ENCODE assay signal across 10 mouse cellular contexts in genomic region chr14:77309571-77309970, GRCm38 (mm10).
A peak's percentile ranks its signal among the peaks of the same experiment; 100 is the strongest.
DNase-seq lines count a peak whose midpoint lies in the region; ATAC-seq lines count a peak whose summit lies in the region.
"Had no signal": no experiment of that assay in that cellular context is flagged by ENCODE, and none has a peak within 500 bp of the region (broad histone marks: within the 10 kb centered on the region; RNA-seq: fewer than 3 reads in every experiment).

No protein-coding gene starts in this region.

- H3K36me3 ChIP-seq in midbrain, embryonic 14.5 days (ENCODE audit: control insufficient read depth, insufficient read depth, low read length): no peaks in the 10 kb centered on the region
- no peaks in the 10 kb centered on the region for H3K36me3 ChIP-seq in midbrain, embryonic 11.5 days (ENCODE audit: control insufficient read depth, insufficient read depth, low read length)
- H3K36me3 ChIP-seq: embryonic facial prominence, embryonic 13.5 days had no signal

- peaks cover 17% of the 10 kb centered on the region; the same call in 1 of the 2 replicates for H3K4me1 ChIP-seq in midbrain, embryonic 14.5 days (ENCODE audit: control insufficient read depth, insufficient read depth, low read length)
- H3K4me1 ChIP-seq in midbrain, embryonic 11.5 days (ENCODE audit: control insufficient read depth, insufficient read depth, low read length): no peaks in the 10 kb centered on the region

- H3K27me3 ChIP-seq in midbrain, embryonic 14.5 days (ENCODE audit: control insufficient read depth, insufficient read depth, low read length): no peaks in the 10 kb centered on the region
- no peaks in the 10 kb centered on the region for H3K27me3 ChIP-seq in midbrain, embryonic 11.5 days (ENCODE audit: control insufficient read depth, insufficient read depth, low read length)
- H3K27me3 ChIP-seq: embryonic facial prominence, embryonic 13.5 days had no signal

- ATAC-seq in midbrain, embryonic 14.5 days (ENCODE audit: low FRiP score, low TSS enrichment): no peak
- ATAC-seq in midbrain, embryonic 11.5 days (ENCODE audit: low FRiP score): no peak

- 48% methylated on average over 3 of the region's 3 CpGs for WGBS in midbrain, embryonic 14.5 days
- WGBS in midbrain, embryonic 11.5 days: 81% methylated on average over 3 of the region's 3 CpGs

- H3K27ac ChIP-seq in midbrain, embryonic 14.5 days (replicated peaks; ENCODE audit: low read depth, low read length): no peak overlapping the region
- no peak overlapping the region for H3K27ac ChIP-seq in midbrain, embryonic 11.5 days (ENCODE audit: low read depth, low read length)
- H3K27ac ChIP-seq: embryonic facial prominence, embryonic 13.5 days had no signal

- H3K4me3 ChIP-seq in midbrain, embryonic 14.5 days (replicated peaks; ENCODE audit: low read depth, low read length): no peak overlapping the region
- H3K4me3 ChIP-seq in midbrain, embryonic 11.5 days (ENCODE audit: low read depth, low read length): no peak overlapping the region
- H3K4me3 ChIP-seq: embryonic facial prominence, embryonic 13.5 days had no signal

- no peaks in the 10 kb centered on the region for H3K9me3 ChIP-seq in midbrain, embryonic 14.5 days (ENCODE audit: control insufficient read depth, low read length)
- no peaks in the 10 kb centered on the region for H3K9me3 ChIP-seq in midbrain, embryonic 11.5 days (ENCODE audit: control insufficient read depth, low read length)
- H3K9me3 ChIP-seq: embryonic facial prominence, embryonic 13.5 days had no signal

- H3K9ac ChIP-seq in midbrain, embryonic 14.5 days (replicated peaks; ENCODE audit: low read length): no peak overlapping the region
- no peak overlapping the region for H3K9ac ChIP-seq in midbrain, embryonic 11.5 days (ENCODE audit: low read length)
- H3K9ac ChIP-seq: embryonic facial prominence, embryonic 13.5 days had no signal

- peak; percentile 25 for DNase-seq in heart, postnatal 4 days
- DNase-seq in heart, adult 8-10 months (ENCODE audit: low spot score): no peak
- DNase-seq in midbrain, embryonic 14.5 days: peak; percentile 64
- DNase-seq in midbrain, embryonic 11.5 days (ENCODE audit: low spot score, missing footprints): no peak
- peak; percentile 36 to 51 for DNase-seq in cerebellum, adult 18-20 months
- DNase-seq in cerebellum, postnatal 4 days (ENCODE audit: low spot score in 2 of 2): peak; percentile 36 to 74
- DNase-seq in urinary bladder, postnatal 10 days (ENCODE audit: low spot score): no peak
- no peak for DNase-seq in kidney, adult 11 months

- no peak overlapping the region for H3K4me2 ChIP-seq in midbrain, embryonic 14.5 days (ENCODE audit: low read length)
- no peak overlapping the region for H3K4me2 ChIP-seq in midbrain, embryonic 11.5 days
- H3K4me2 ChIP-seq: embryonic facial prominence, embryonic 13.5 days; heart, embryonic 11.5 days had no signal

Comparison
In these comparisons a context has a peak if more than half of its experiments do, and no peak if none do; other contexts are left out.
1. DNase-seq: peak in heart, postnatal 4 days (single experiment), midbrain, embryonic 14.5 days (single experiment), cerebellum, adult 18-20 months (2 of 2) and cerebellum, postnatal 4 days (2 of 2); none in heart, adult 8-10 months (single experiment), midbrain, embryonic 11.5 days (single experiment), urinary bladder, postnatal 10 days (single experiment) and kidney, adult 11 months (single experiment).